Mouse (Mus musculus) neural tube, embryonic 10.5 days (tissue): ENCODE data around the gene D630023F18Rik.

Source experiments
- DNase-seq: peaks from one replicate; pipeline ENCODE4 v3.0.0-alpha.2; 2017; ENCODE audit warnings: low spot score; ENCODE audit errors: extremely low spot score

The D630023F18Rik gene

DNA sequence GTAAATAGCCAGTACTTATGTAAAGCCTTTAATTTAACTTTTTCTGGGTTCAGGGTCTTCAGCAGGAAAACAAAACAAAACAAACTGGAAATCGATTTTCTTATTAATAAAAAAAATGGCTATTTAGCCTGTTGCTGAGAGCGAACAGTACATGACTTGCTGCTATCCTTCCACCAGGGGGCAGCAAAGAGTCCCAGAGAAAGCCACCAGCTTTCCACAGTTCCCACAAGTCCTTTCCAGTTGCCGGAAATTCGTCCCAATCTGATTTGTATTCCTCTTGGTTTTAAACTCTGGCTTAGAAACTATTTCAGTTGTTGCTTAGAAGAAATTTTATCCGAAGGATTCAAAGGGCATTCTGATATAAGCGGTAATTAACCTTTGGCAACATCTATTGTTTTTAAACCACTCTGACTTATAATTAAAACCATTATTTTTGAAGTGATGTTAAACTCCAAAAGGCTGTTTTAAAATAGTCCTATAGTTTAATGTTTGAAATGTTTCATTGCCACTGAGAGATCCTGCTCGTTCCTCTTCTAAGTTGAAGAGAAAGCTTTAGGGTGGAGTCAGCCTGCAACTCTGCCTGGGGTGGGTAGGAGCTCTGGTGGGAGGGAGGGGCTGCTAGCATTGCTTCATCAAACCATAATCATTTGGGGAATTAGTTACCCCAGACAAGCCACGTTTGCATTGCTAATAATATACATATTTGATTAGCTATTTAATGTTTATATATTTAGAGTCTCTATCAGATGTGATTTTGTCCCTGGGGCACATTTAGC, 10.8 kb downstream of the D630023F18Rik start:
- peak; percentile 73 for DNase-seq

DNA sequence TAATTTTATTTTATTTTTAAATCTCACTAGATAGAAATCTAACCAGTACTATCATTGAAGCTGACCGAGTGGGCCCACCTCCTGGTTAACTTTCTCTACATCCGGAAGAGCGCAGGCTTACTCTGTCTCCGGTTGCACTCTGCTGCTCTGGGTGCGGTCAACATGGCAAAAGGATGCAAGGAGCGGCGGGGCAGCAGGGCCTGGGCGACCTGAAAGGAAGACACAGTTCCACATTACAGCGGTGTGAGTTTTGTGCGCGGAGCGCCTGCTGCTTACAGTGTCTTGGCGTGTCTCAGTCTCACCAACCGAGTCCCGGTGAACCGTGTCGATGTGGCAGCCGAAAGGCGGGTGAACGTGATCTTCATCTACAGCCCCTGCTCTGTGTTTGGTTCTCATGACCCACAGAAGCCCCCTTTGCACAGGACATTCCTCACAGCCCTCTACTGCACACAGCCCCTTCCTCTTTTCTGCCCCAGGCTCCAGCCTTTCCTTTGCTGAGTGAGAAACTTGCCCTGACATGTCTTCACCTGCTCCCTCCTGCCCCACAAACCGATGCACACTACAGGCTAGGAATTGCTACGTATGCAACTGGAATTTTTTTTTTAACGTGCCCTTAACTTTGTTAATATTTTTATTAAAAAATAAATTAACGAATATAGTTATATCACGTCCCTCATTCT, 13.1 kb downstream of the D630023F18Rik start:
- DNase-seq, result no peak

DNA sequence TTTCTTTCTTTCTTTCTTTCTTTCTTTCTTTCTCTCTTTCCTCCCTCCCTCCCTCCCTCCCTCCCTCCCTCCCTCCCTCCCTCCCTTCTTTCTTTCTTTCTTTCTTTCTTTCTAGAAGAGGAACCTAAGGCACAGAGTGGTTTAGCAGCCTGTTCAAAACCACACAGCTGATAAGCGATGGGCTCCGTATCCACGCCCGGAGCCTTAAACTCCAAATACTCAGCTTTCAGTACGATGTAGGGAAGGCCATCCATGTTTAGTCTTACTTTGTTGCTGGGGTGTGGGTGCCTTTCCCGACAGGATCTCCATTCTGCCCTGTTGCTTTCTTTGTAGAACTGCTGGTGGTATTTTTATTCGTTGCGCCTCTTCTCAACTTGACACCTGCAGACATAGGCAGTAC, 13.8 kb downstream of the D630023F18Rik start:
- no peak for DNase-seq

- no peak for DNase-seq
Measured at GRCm38 (mm10) chr1:65107654-65108279, 15.2 kb downstream of the D630023F18Rik start.

DNA sequence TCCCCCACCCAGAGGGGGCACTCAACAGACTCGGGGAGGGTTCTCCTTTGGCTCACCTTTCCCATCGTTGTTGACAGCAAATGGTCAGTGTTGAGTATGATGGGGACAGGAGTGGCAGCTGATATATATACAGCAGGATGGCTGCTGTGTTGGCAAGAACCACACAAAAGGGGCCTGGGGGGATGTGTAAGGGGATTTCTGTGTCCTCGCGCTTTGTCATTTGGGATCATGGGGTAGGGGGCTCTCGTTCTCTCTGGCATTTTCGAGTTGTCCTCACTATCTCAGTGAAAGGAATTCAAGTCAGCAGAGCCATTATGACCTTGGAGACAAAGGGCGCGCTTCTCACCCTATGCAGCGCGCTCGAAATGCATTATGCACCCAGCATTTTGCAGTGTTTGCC, 19.7 kb downstream of the D630023F18Rik start, which contains the start of gene Cryga:
Gene Cryga, minus strand, starts transcription at position 101 of the 400 bp plus-strand sequence.
- DNase-seq, result no peak

DNA sequence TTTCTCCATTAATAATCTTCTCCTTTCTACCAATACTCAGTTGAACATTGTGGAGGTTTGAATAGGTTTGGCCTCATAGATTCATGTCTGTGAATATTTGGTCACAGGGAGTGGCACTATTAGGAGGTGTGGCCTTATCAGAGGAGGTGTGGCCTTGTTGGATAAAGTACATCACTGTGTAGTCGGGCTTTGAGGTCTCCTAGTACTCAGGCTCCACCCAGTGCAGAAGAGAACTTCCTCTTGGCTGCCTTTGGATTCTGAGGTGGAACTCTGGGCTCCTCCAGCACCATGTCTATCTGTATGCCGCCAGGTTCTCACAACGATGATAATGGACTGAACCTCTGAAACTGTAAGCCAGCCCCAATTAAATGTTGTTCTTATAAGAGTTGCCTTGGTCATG, 26.1 kb downstream of the D630023F18Rik start:
- no peak for DNase-seq

DNA sequence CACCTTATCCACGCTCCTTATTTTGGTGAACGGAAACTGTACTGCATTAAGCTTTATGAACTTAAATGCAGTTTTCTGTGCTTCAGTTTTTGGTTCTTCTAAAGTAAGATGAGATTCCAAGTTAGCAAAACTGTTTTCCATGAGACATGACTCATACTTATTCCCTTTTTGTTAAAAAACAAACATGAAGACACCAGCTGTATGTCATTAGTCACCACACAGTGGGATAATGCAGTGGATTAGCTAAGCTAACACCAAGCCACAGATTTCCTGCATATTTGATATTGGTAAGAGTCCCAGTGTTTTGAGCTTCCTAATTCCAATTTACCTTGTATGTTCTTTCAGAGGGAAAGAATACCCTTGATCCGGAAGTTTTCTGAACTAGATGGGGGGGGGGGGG, 31.4 kb downstream of the D630023F18Rik start:
- DNase-seq, result no peak

GRCm38 (mm10) chr1:65090370-65090769, 32.6 kb downstream of the D630023F18Rik start:
- no peak for DNase-seq

- no peak for DNase-seq
Measured at GRCm38 (mm10) chr1:65088567-65089356, 34.3 kb downstream of the D630023F18Rik start.

DNA sequence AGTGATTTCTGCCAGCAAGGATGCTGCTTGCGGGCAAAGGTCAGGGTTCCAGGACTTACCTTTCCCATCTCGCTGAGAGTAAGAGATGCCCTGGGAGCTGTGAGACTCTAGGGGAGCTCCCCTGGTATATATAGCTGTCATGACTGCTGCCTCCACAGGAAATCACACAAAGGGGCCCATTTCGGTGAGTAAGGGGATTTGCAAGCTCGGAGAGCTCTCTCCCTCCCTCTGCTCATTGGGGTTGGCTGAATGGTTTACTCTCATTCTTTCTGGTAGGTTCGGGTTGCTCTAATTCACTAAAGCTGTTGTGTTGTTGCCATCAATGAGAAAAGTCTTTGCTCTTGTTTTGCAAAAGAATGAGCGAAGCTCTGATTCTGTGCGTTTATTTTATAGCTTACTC, 40.8 kb downstream of the D630023F18Rik start, which contains the start of gene Crygb:
Gene Crygb, minus strand, starts transcription at position 101 of the 400 bp plus-strand sequence.
- DNase-seq, result no peak

DNA sequence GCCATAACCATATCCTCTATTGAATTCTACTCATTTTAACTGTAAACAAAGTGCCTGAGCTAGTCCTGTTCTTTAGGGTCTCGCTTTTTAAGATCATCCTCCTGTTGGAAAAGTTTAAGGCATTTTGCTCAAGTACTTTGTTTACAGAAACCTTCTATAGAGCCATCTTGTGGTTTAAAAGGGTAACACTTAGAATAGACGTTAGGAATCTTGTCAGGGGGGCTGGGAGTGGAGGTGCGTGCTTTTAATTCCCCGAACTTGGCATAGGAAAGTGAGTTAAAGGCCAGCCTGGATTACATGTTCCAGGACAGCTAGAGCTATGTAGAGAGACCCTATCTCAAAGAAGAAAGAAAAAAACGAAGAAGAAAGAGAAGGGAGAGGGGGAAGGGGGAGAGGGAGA, 47.4 kb downstream of the D630023F18Rik start:
- no peak for DNase-seq

GRCm38 (mm10) chr1:65073589-65073988, 49.4 kb downstream of the D630023F18Rik start, which contains the start of gene Crygc:
Crygc (minus strand) TSS chr1:65073689.
- DNase-seq, result no peak

DNA sequence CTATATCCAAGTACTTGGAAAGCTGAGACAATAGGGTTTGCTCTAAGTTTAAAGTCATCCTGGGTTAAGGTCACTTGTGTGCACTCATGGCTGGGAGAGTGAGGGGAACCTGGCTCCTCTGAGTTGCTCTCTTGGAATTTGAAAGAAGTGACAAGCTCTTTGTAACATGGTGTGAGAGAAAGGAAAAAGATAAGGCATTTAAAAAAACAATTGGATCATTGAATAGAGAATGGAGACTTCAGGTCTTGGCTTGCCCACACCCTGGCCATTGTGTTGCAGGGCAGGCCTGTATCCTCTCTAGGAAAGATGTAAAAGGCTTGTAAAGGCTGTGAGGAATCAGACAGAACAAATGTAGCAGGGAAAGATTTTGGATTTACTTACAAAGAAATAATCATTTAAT, 55.2 kb downstream of the D630023F18Rik start:
- no peak for DNase-seq

GRCm38 (mm10) chr1:65064201-65064600, 58.8 kb downstream of the D630023F18Rik start:
- no peak for DNase-seq

GRCm38 (mm10) chr1:65063352-65063751, 59.7 kb downstream of the D630023F18Rik start, which contains the start of gene Crygd:
Crygd (minus strand) TSS chr1:65063452.
- DNase-seq, result no peak
